ENCODE assay signal across 8 mouse cellular contexts in genomic region chr8:120543416-120544055, GRCm38 (mm10). TPM values are rescaled to one million over a fixed set of nuclear protein-coding genes. Genes with fewer than 3 reads are reported as not detected.
A peak's percentile ranks its signal among the peaks of the same experiment; 100 is the strongest.
DNase-seq lines count a peak whose midpoint lies in the region; ATAC-seq lines count a peak whose summit lies in the region.

No protein-coding gene starts in this region.

- no peaks in the 10 kb centered on the region for H3K36me3 ChIP-seq in heart, embryonic 14.5 days (ENCODE audit: control insufficient read depth, insufficient read depth, low read length)
- H3K36me3 ChIP-seq in limb, embryonic 10.5 days: no peaks in the 10 kb centered on the region
- H3K36me3 ChIP-seq in stomach, embryonic 16.5 days (ENCODE audit: control insufficient read depth, insufficient read depth, low read length): no peaks in the 10 kb centered on the region

- ATAC-seq in cerebellum, adult (ENCODE audit: insufficient number of reproducible peaks, low FRiP score, low TSS enrichment): no peak
- peak; percentile 7 for ATAC-seq in CD4-positive, CD25-positive, alpha-beta regulatory T cell, adult 4 months
- ATAC-seq in heart, embryonic 14.5 days (ENCODE audit: insufficient number of reproducible peaks, insufficient read depth, low FRiP score, low read depth): no peak
- no peak for ATAC-seq in stomach, embryonic 16.5 days (ENCODE audit: insufficient read depth, low FRiP score)
- no peak for ATAC-seq in frontal cortex, adult (ENCODE audit: low TSS enrichment)

- peak overlapping the region; percentile 34 for H3K4me2 ChIP-seq in heart, embryonic 14.5 days (ENCODE audit: low read length)
- no peak overlapping the region for H3K4me2 ChIP-seq in stomach, embryonic 16.5 days (ENCODE audit: low read depth, low read length)

- no peaks in the 10 kb centered on the region for H3K27me3 ChIP-seq in heart, embryonic 14.5 days (ENCODE audit: control insufficient read depth, insufficient read depth, low read length)
- no peaks in the 10 kb centered on the region for H3K27me3 ChIP-seq in limb, embryonic 10.5 days (ENCODE audit: low read depth, poor library complexity, severe bottlenecking)
- no peaks in the 10 kb centered on the region for H3K27me3 ChIP-seq in stomach, embryonic 16.5 days (ENCODE audit: control insufficient read depth, insufficient read depth, low read length)

- WGBS in heart, embryonic 14.5 days: 51% methylated on average over 8 of the region's 8 CpGs
- 74% methylated on average over 8 of the region's 8 CpGs for WGBS in limb, embryonic 10.5 days
- WGBS in stomach, embryonic 16.5 days: 50% methylated on average over 8 of the region's 8 CpGs

- H3K27ac ChIP-seq in heart, embryonic 14.5 days (replicated peaks in 1 of 2; ENCODE audit: control insufficient read depth in 1 of 2, insufficient read depth in 1 of 2, low read depth in 2 of 2, low read length in 2 of 2): peak overlapping the region; percentile 38 to 80
- peak overlapping the region; percentile 64; the same call in 1 of the 2 replicates for H3K27ac ChIP-seq in limb, embryonic 10.5 days
- peak overlapping the region; percentile 39; the same call in 1 of the 2 replicates for H3K27ac ChIP-seq in stomach, embryonic 16.5 days (ENCODE audit: low read length)

- H3K9ac ChIP-seq in heart, embryonic 14.5 days (ENCODE audit: low read length): peak overlapping the region; percentile 35
- H3K9ac ChIP-seq in stomach, embryonic 16.5 days (ENCODE audit: low read length): no peak overlapping the region

- no peaks in the 10 kb centered on the region for H3K9me3 ChIP-seq in heart, embryonic 14.5 days (ENCODE audit: control insufficient read depth, low read length)
- H3K9me3 ChIP-seq in limb, embryonic 10.5 days (replicated peaks): no peaks in the 10 kb centered on the region
- H3K9me3 ChIP-seq in stomach, embryonic 16.5 days (replicated peaks; ENCODE audit: control insufficient read depth, low read length): no peaks in the 10 kb centered on the region

- DNase-seq in cerebellum, adult 9-10 months: peak; percentile 73
- no peak for DNase-seq in limb, embryonic 10.5 days (ENCODE audit: low spot score)
- no peak for DNase-seq in embryo, embryonic 11 days

- H3K4me3 ChIP-seq in heart, embryonic 14.5 days (ENCODE audit: control insufficient read depth in 1 of 2, insufficient read depth in 1 of 2, low read depth in 1 of 2, low read length in 2 of 2): no peak overlapping the region
- no peak overlapping the region for H3K4me3 ChIP-seq in limb, embryonic 10.5 days
- H3K4me3 ChIP-seq in stomach, embryonic 16.5 days (replicated peaks; ENCODE audit: low read length): no peak overlapping the region

- H3K4me1 ChIP-seq in heart, embryonic 14.5 days (ENCODE audit: control insufficient read depth in 2 of 2, insufficient read depth in 2 of 2, low read length in 2 of 2): peaks cover 62 to 89% of the 10 kb centered on the region in 2 experiments
- peaks cover 88% of the 10 kb centered on the region for H3K4me1 ChIP-seq in limb, embryonic 10.5 days
- peaks cover 72% of the 10 kb centered on the region for H3K4me1 ChIP-seq in stomach, embryonic 16.5 days (ENCODE audit: control insufficient read depth, insufficient read depth, low read length)

RNA-seq across cellular contexts. Expression of gene Gins2, which starts 45.6 kb away (rescaled TPM):
- 10 to 100 TPM; 14.6 to 20.6 TPM for polyA plus RNA-seq in CD4-positive, CD25-positive, alpha-beta regulatory T cell, adult 4 months (2017; shearing (Covaris generic))
- polyA plus RNA-seq in heart, embryonic 14.5 days (2014; fragmentation: Nextera tagmentation; extraction: Ambion mirVana): 51.1 and 60.6 TPM in 2 replicates
- polyA plus RNA-seq in limb, embryonic 10.5 days (2016; fragmentation: Nextera tagmentation; extraction: Ambion mirVana): 153 and 167 TPM in 2 replicates
- 76.4 and 76.5 TPM in 2 replicates for polyA plus RNA-seq in stomach, embryonic 16.5 days (2015; fragmentation: Nextera tagmentation; extraction: Ambion mirVana)
